Mouse (Mus musculus) lung, embryonic 15.5 days (tissue): ENCODE measurements around the gene Aig1. TPM values are rescaled to one million over a fixed set of nuclear protein-coding genes. Genes with fewer than 3 reads are reported as not detected.
"Not testable (repeated sequence)": the region's sequence is repeated elsewhere in the genome, so short reads cannot be mapped to it uniquely, and the experiment has no call there.

Experiments
- ATAC-seq: fragments of 200-750 bp; cut with Nextera tagmentation; 2 replicates; pipeline ENCODE4 v1.8.0; 2017; ENCODE audit warnings: moderate number of reproducible peaks, borderline replicate concordance; ENCODE audit not compliant: low FRiP score, low TSS enrichment; ENCODE audit errors: extremely low read depth
- H3K27ac ChIP-seq: fragments of 300-500 bp; sonication (generic); 2 replicates; pipeline ENCODE4 v1.5.1; 2015; ENCODE audit warnings: moderate library complexity, mild to moderate bottlenecking, inconsistent platforms
- H3K27me3 ChIP-seq: fragments of 300-500 bp; sonication (generic); 2 replicates; pipeline ENCODE4 v1.6.1; 2015; ENCODE audit warnings: inconsistent platforms
- H3K36me3 ChIP-seq: fragments of 300-500 bp; sonication (generic); 2 replicates; pipeline ENCODE4 v1.6.1; 2015; ENCODE audit warnings: inconsistent platforms
- H3K4me1 ChIP-seq: fragments of 300-500 bp; sonication (generic); 2 replicates; pipeline ENCODE4 v1.6.1; 2015; ENCODE audit warnings: inconsistent platforms
- H3K4me2 ChIP-seq: fragments of 300-500 bp; sonication (generic); 2 replicates; pipeline ENCODE4 v1.6.1; 2015; ENCODE audit warnings: inconsistent platforms, mild to moderate bottlenecking, moderate library complexity
- H3K4me3 ChIP-seq: fragments of 300-500 bp; sonication (generic); 2 replicates; pipeline ENCODE4 v1.5.1; 2015; ENCODE audit warnings: mild to moderate bottlenecking, inconsistent platforms
- H3K9ac ChIP-seq: fragments of 300-500 bp; sonication (generic); 2 replicates; pipeline ENCODE4 v1.6.1; 2015; ENCODE audit warnings: inconsistent platforms
- H3K9me3 ChIP-seq: fragments of 300-500 bp; sonication (generic); 2 replicates; pipeline ENCODE4 v1.6.1; 2016; ENCODE audit warnings: inconsistent platforms
- WGBS: fragments of 180-500 bp; shearing (Covaris S2); methylation state at CpG from one replicate; pipeline ENCODE4 v1.1.7; 2015; 5-methylcytosine and 5-hydroxymethylcytosine counted together
- polyA plus RNA-seq: library from polyadenylated mRNA; unstranded; fragments of >200 nt; fragmentation: Nextera tagmentation; extraction: Ambion mirVana; gene quantifications from 2 replicates; pipeline ENCODE4 v1.2.1, GENCODE M21; 2015

Gene Aig1
- 44.3 and 47.9 TPM in 2 replicates for polyA plus RNA-seq

DNA sequence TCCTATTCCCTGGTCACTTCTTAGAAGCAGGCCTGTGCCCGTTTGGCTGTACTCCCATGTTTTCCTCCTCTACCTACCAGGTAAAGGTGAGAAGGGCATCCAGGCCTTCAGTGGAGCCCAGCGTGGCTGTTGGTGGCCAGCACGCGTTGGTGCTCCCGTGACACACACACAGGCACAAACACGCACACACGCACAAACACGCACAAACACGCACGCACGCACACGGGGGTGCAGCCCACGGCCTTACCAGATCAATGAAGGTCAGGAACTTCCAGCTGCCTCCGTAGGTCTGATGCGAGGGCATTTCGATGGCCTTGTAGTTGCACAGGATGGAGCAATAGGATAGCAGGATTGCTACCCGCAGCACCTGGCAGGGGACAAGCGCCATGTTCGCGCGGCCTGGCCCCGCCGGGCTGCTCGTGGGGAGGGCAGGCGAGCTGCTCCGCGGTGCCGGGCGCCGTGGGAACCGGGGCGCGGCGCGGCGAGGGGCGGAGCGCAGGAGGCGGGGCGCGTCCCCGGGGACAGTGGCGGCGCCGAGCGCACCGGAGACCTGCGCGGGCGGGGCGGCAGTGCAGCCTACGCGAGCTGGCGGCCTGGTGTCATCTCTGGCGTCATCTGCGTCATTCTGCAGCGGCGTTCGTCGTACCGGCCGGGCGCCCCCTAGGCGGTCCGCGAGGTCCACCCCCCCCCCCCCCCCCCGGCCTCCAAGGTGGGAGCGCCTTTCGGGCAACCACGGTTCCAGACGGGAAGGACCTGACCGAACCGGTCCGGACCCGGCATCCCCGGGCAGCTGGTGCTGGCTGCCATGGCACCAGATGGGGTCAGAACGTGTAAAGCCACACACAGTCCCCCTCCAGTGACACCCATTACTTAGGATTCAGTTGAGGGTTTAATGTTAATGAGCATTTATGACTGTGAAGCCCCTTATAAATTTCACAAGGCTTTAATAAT is at the start of gene Aig1:
Aig1 (minus strand) TSS at position 610 of the 951 bp plus-strand sequence.
- H3K4me2 ChIP-seq = peak within 1 kb of the TSS; percentile 69
- H3K4me3 ChIP-seq = peak within 1 kb of the TSS; percentile 78
- peak; percentile 86 for ATAC-seq
- H3K27ac ChIP-seq = peak within 1 kb of the TSS; percentile 77
- 1% methylated on average over 73 of the region's 77 CpGs for WGBS
- H3K27me3 ChIP-seq = no peaks in the 10 kb centered on the region
- H3K9ac ChIP-seq = peak within 1 kb of the TSS; percentile 65
- H3K4me1 ChIP-seq = peaks cover 12% of the 10 kb centered on the region
- H3K36me3 ChIP-seq = no peaks in the 10 kb centered on the region
- no peaks in the 10 kb centered on the region for H3K9me3 ChIP-seq

DNA sequence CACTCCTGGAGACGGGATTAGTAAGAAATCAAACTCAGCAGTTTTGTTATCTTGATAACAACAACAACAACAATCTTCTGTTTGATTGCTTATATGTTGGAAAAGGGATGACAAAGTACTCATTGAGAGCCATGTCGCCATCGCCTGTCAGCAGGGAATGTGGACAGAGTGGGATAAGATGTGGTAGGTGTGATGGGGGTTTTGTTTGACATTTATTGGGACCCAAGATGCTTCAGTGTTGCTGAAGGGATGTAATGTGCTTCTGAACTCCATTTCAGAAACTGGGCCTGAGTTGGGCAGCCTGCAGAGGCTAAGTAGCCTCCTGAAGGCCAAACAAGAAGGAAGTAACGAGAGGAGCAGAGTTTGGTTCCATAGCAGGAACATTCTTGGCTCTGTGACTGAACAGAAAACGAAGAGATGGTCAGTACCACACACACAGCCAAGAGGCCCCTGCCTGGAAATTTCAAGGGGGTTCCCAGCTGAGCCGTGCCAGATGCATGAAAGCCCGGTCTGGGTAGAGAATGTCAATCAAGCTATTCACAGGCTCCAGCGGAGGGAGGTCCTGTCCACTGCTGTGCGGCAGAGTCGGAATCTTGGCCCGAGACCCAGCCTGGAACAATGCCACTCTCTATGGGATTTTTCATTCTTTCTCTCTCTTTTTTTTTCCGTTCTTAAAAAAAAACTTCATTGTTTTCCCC is 48.0 kb upstream of the Aig1 start:
- Histone ChIP-seq H3K27ac (peak overlapping the region; percentile 71), H3K9me3 (no peaks in the 10 kb centered on the region), H3K4me1 (peaks cover 16% of the 10 kb centered on the region), H3K27me3 (no peaks in the 10 kb centered on the region), H3K4me2 (peak overlapping the region; percentile 6; the same call in 1 of the 2 replicates), H3K4me3 (no peak overlapping the region), H3K36me3 (no peaks in the 10 kb centered on the region), H3K9ac (no peak overlapping the region)
- WGBS = 25% methylated on average over 12 of the region's 12 CpGs
- ATAC-seq = peak; percentile 91

DNA sequence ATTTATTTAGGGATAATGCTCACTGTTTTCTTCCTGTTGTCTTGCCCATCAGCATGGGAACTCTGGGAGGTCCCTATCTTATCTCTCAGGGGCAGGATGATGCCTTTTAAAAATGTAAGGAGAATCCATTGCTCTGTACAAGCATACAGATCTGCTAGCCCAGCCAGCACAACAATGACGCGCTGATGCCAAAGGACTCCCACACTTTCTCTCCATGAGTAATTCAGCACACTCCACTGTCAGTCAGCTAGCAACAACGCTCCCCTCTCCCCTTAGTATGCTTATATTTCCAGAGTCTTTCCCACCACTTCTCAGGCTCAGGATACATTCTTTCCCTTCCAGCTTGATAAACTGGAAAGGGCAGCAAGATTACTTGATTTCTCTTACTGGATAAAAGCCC is 46.4 kb upstream of the Aig1 start:
- ATAC-seq = no peak
- 68% methylated on average over 3 of the region's 3 CpGs for WGBS
- H3K27ac ChIP-seq = no peak overlapping the region
- H3K36me3 ChIP-seq = no peaks in the 10 kb centered on the region
- H3K27me3 ChIP-seq = no peaks in the 10 kb centered on the region
- no peak overlapping the region for H3K4me3 ChIP-seq
- peaks cover 16% of the 10 kb centered on the region for H3K4me1 ChIP-seq
- H3K9me3 ChIP-seq = no peaks in the 10 kb centered on the region
- no peak overlapping the region for H3K4me2 ChIP-seq
- H3K9ac ChIP-seq = no peak overlapping the region

DNA sequence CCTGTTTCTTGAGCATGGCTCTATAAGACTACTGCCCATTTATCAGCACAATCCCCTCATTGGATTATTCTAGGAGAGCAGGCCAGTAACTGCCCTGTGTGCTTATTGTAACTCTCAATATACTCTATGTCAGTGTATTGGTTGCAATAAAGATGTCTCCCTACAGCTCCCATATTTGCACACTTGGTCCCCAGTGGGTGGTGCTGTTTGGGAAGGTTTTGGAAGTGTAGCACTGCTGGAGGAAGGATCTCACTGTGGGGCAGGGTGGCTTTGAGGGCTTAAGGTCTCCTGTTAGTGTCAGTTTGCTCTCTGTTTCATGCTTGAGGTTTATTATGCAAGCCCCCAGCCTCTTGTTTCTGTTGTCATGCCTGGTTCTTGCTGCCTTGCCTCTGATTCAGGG is 44.9 kb upstream of the Aig1 start:
- no peak overlapping the region for H3K4me2 ChIP-seq
- peaks cover 16% of the 10 kb centered on the region for H3K4me1 ChIP-seq
- no peak overlapping the region for H3K27ac ChIP-seq
- H3K9ac ChIP-seq = no peak overlapping the region
- no peaks in the 10 kb centered on the region for H3K9me3 ChIP-seq
- no peak for ATAC-seq
- H3K4me3 ChIP-seq = no peak overlapping the region
- H3K27me3 ChIP-seq = no peaks in the 10 kb centered on the region
- H3K36me3 ChIP-seq = no peaks in the 10 kb centered on the region

- no peak for ATAC-seq
- H3K27me3 ChIP-seq = no peaks in the 10 kb centered on the region
- no peaks in the 10 kb centered on the region for H3K4me1 ChIP-seq
- no peak overlapping the region for H3K4me3 ChIP-seq
- H3K4me2 ChIP-seq = no peak overlapping the region
- H3K9me3 ChIP-seq = no peaks in the 10 kb centered on the region
- H3K36me3 ChIP-seq = no peaks in the 10 kb centered on the region
- WGBS = 43% methylated on average over 8 of the region's 8 CpGs
- H3K27ac ChIP-seq = no peak overlapping the region
- no peak overlapping the region for H3K9ac ChIP-seq
These were observed 37.5 kb upstream of the Aig1 start for GRCm38 (mm10) chr10:13906261-13906741.

GRCm38 (mm10) chr10:13905618-13906017 is 36.8 kb upstream of the Aig1 start:
- no peaks in the 10 kb centered on the region for H3K36me3 ChIP-seq
- no peak overlapping the region for H3K4me2 ChIP-seq
- H3K4me3 ChIP-seq = no peak overlapping the region
- no peak overlapping the region for H3K27ac ChIP-seq
- H3K9ac ChIP-seq = no peak overlapping the region
- H3K27me3 ChIP-seq = no peaks in the 10 kb centered on the region
- ATAC-seq = no peak
- H3K4me1 ChIP-seq = no peaks in the 10 kb centered on the region
- 86% methylated on average over 9 of the region's 9 CpGs for WGBS
- H3K9me3 ChIP-seq = no peaks in the 10 kb centered on the region

DNA sequence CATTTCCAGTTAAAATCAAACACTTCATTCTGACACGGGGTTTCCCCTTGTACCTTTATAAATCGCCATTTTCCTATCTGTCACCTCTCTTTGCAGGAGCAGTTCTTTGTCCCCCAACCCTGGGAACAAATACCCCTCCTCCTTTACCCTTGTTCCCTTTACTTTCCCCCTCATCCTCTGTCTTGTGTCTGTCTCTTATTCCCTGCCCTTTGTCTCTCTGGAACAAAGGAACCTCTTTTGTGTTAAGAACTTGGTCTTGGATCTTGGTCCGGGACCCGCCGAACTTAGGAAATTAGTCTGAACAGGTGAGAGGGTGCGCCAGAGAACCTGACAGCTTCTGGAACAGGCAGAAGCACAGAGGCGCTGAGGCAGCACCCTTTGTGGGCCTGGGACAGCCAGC is 24.0 kb upstream of the Aig1 start:
- not testable (repeated sequence) for H3K9me3 ChIP-seq, H3K27me3 ChIP-seq, H3K9ac ChIP-seq, H3K27ac ChIP-seq, H3K36me3 ChIP-seq, H3K4me3 ChIP-seq, ATAC-seq, H3K4me2 ChIP-seq, H3K4me1 ChIP-seq
- WGBS = 88% methylated on average over 6 of the region's 7 CpGs

- Histone ChIP-seq H3K4me3 (no peak overlapping the region), H3K27ac (no peak overlapping the region), H3K27me3 (no peaks in the 10 kb centered on the region), H3K9ac (no peak overlapping the region), H3K4me2 (no peak overlapping the region), H3K36me3 (no peaks in the 10 kb centered on the region), H3K9me3 (no peaks in the 10 kb centered on the region), H3K4me1 (no peaks in the 10 kb centered on the region)
- ATAC-seq = no peak
- 84% methylated on average over 10 of the region's 10 CpGs for WGBS
These were observed 14.4 kb upstream of the Aig1 start for GRCm38 (mm10) chr10:13882975-13883875.

GRCm38 (mm10) chr10:13882490-13882889 is 13.7 kb upstream of the Aig1 start:
- 67% methylated on average over 8 of the region's 9 CpGs for WGBS
- no peak overlapping the region for H3K4me3 ChIP-seq
- no peaks in the 10 kb centered on the region for H3K4me1 ChIP-seq
- no peaks in the 10 kb centered on the region for H3K27me3 ChIP-seq
- ATAC-seq = no peak
- no peak overlapping the region for H3K4me2 ChIP-seq
- H3K36me3 ChIP-seq = no peaks in the 10 kb centered on the region
- H3K27ac ChIP-seq = no peak overlapping the region
- H3K9ac ChIP-seq = no peak overlapping the region
- H3K9me3 ChIP-seq = no peaks in the 10 kb centered on the region

GRCm38 (mm10) chr10:13878696-13879095 is 9.9 kb upstream of the Aig1 start:
- H3K27me3 ChIP-seq = no peaks in the 10 kb centered on the region
- no peak overlapping the region for H3K27ac ChIP-seq
- no peak overlapping the region for H3K4me2 ChIP-seq
- ATAC-seq = no peak
- H3K9me3 ChIP-seq = no peaks in the 10 kb centered on the region
- no peaks in the 10 kb centered on the region for H3K4me1 ChIP-seq
- WGBS = 73% methylated on average over 4 of the region's 4 CpGs
- no peak overlapping the region for H3K4me3 ChIP-seq
- H3K9ac ChIP-seq = no peak overlapping the region
- H3K36me3 ChIP-seq = no peaks in the 10 kb centered on the region

DNA sequence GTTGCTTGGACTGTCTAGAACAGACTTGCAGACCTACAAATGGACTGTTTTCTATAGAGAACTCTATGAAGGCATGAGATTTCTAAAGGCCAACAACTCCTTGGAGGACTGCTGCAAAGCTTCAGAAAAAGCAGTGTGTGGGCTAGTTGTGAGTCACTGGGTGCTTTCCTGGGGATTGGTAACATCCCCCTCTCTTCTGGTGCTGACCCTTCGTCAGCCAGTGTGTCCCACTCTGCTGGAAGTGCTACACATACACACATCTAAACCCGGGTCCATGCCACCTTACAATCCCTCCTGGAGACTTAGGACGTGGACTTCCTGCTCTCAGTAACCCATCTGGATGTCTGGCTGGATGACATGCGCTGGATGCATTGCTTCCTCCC is 6.2 kb upstream of the Aig1 start:
- Histone ChIP-seq H3K36me3 (no peaks in the 10 kb centered on the region), H3K9me3 (no peaks in the 10 kb centered on the region), H3K27me3 (no peaks in the 10 kb centered on the region), H3K4me2 (no peak overlapping the region), H3K27ac (no peak overlapping the region), H3K4me3 (no peak overlapping the region), H3K9ac (no peak overlapping the region), H3K4me1 (no peaks in the 10 kb centered on the region)
- no peak for ATAC-seq
- 71% methylated on average over 4 of the region's 4 CpGs for WGBS
